13 mouse cellular contexts compared by ENCODE assay signal in the genomic region with DNA sequence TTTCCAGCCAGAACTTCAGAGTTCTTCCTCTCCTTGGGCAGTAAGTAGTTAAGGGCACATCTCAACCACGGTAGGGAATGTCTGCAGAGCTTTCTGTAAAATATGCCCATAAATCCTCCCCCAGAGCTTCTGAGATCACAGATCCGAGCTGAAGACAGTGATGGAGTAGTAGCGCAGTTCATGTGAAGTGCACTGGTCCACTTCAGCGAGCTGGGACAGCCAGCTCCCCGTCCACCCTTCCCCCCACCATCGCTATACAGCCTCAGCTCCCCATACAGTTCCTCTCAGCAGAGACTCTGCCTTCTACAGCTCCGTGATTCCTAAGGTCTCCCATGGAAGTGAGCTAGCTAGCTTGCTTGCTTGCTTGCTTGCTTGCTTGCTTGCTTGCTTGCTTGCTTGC.
A peak's percentile ranks its signal among the peaks of the same experiment; 100 is the strongest.
DNase-seq lines count a peak whose midpoint lies in the region; ATAC-seq and TF ChIP-seq lines count a peak whose summit lies in the region.
"Had no signal": no experiment of that assay in that cellular context is flagged by ENCODE, and none has a peak within 500 bp of the region (broad histone marks: within the 10 kb centered on the region; RNA-seq: fewer than 3 reads in every experiment).

No protein-coding gene starts in this region.

- no peaks in the 10 kb centered on the region for H3K9me3 ChIP-seq in embryonic facial prominence, embryonic 12.5 days
- no peaks in the 10 kb centered on the region for H3K9me3 ChIP-seq in embryonic facial prominence, embryonic 10.5 days
- no peaks in the 10 kb centered on the region for H3K9me3 ChIP-seq in kidney, embryonic 15.5 days (replicated peaks)
- no peaks in the 10 kb centered on the region for H3K9me3 ChIP-seq in intestine, postnatal 0 days (ENCODE audit: control insufficient read depth)

- H3K4me2 ChIP-seq in embryonic facial prominence, embryonic 12.5 days (replicated peaks) = no peak overlapping the region
- peak overlapping the region; percentile 33 for H3K4me2 ChIP-seq in kidney, embryonic 15.5 days
- 0 out of 2 replicates have a peak overlapping the region, but pooled peaks have one; percentile 21 for H3K4me2 ChIP-seq in intestine, postnatal 0 days (replicated peaks; ENCODE audit: low read depth)
- H3K4me2 ChIP-seq: hindbrain, embryonic 14.5 days had no signal

- no peak overlapping the region for H3K4me3 ChIP-seq in embryonic facial prominence, embryonic 12.5 days
- H3K4me3 ChIP-seq in embryonic facial prominence, embryonic 10.5 days = no peak overlapping the region
- 0 out of 2 replicates have a peak overlapping the region, but pooled peaks have one; percentile 2 for H3K4me3 ChIP-seq in kidney, embryonic 15.5 days (replicated peaks)
- no peak overlapping the region for H3K4me3 ChIP-seq in intestine, postnatal 0 days (ENCODE audit: low read depth, low read length)
- H3K4me3 ChIP-seq: myocyte had no signal

- no peak for ATAC-seq in embryonic facial prominence, embryonic 12.5 days (ENCODE audit: insufficient number of reproducible peaks, insufficient read depth, low FRiP score, low TSS enrichment)
- ATAC-seq in kidney, embryonic 15.5 days (replicated peaks; ENCODE audit: low FRiP score) = peak; percentile 94
- ATAC-seq in intestine, postnatal 0 days = no peak
- no peak for ATAC-seq in erythroid progenitor cell, adult 5-6 weeks (replicated peaks; ENCODE audit: low FRiP score, poor library complexity, severe bottlenecking)
- ATAC-seq: forebrain, embryonic 16.5 days had no signal

- no peaks in the 10 kb centered on the region for H3K36me3 ChIP-seq in embryonic facial prominence, embryonic 12.5 days
- H3K36me3 ChIP-seq in embryonic facial prominence, embryonic 10.5 days (replicated peaks) = peaks cover 10% of the 10 kb centered on the region; the same call in 1 of the 2 replicates
- H3K36me3 ChIP-seq in kidney, embryonic 15.5 days = no peaks in the 10 kb centered on the region
- no peaks in the 10 kb centered on the region for H3K36me3 ChIP-seq in intestine, postnatal 0 days (ENCODE audit: control insufficient read depth, insufficient read depth)

- peak overlapping the region; percentile 60; the same call in 1 of the 2 replicates for H3K27ac ChIP-seq in embryonic facial prominence, embryonic 12.5 days
- H3K27ac ChIP-seq in embryonic facial prominence, embryonic 10.5 days (replicated peaks) = no peak overlapping the region
- H3K27ac ChIP-seq in kidney, embryonic 15.5 days = peak overlapping the region; percentile 89
- no peak overlapping the region for H3K27ac ChIP-seq in intestine, postnatal 0 days (ENCODE audit: low read depth, low read length)
- H3K27ac ChIP-seq: hindbrain, embryonic 14.5 days had no signal

- H3K4me1 ChIP-seq in embryonic facial prominence, embryonic 12.5 days = peaks cover 9% of the 10 kb centered on the region
- peaks cover 4% of the 10 kb centered on the region; the same call in 1 of the 2 replicates for H3K4me1 ChIP-seq in embryonic facial prominence, embryonic 10.5 days
- H3K4me1 ChIP-seq in kidney, embryonic 15.5 days = peaks cover 58% of the 10 kb centered on the region
- no peaks in the 10 kb centered on the region for H3K4me1 ChIP-seq in intestine, postnatal 0 days (replicated peaks; ENCODE audit: control insufficient read depth, insufficient read depth, low read length)

- no peak for TF ChIP-seq CTCF in intestine, postnatal 0 days (IDR thresholded peaks at IDR 0.05; ENCODE audit: low read depth)

- H3K9ac ChIP-seq in embryonic facial prominence, embryonic 12.5 days = no peak overlapping the region
- no peak overlapping the region for H3K9ac ChIP-seq in kidney, embryonic 15.5 days
- no peak overlapping the region for H3K9ac ChIP-seq in intestine, postnatal 0 days (ENCODE audit: low read depth, low read length)
- H3K9ac ChIP-seq: hindbrain, embryonic 14.5 days had no signal

- H3K27me3 ChIP-seq in embryonic facial prominence, embryonic 12.5 days = no peaks in the 10 kb centered on the region
- no peaks in the 10 kb centered on the region for H3K27me3 ChIP-seq in embryonic facial prominence, embryonic 10.5 days (replicated peaks; ENCODE audit: low read depth, poor library complexity, severe bottlenecking)
- no peaks in the 10 kb centered on the region for H3K27me3 ChIP-seq in kidney, embryonic 15.5 days
- no peaks in the 10 kb centered on the region for H3K27me3 ChIP-seq in intestine, postnatal 0 days (replicated peaks; ENCODE audit: control insufficient read depth, insufficient read depth, low read length)

- WGBS in embryonic facial prominence, embryonic 12.5 days = 57% methylated on average over 7 of the region's 7 CpGs
- WGBS in embryonic facial prominence, embryonic 10.5 days = 66% methylated on average over 7 of the region's 7 CpGs
- WGBS in kidney, embryonic 15.5 days = 9% methylated on average over 7 of the region's 7 CpGs
- WGBS in intestine, postnatal 0 days = 39% methylated on average over 7 of the region's 7 CpGs

- DNase-seq in embryonic facial prominence, embryonic 10.5 days (ENCODE audit: low spot score) = no peak
- no peak for DNase-seq in kidney, postnatal 25 days
- DNase-seq in NIH3T3 (ENCODE audit: low read depth) = peak; percentile 12
- no peak for DNase-seq in cerebellum, postnatal 10 days
- DNase-seq: cerebellum, postnatal 14 days; retina, postnatal 1 day had no signal

Comparison
In these comparisons a context has a peak if more than half of its experiments do, and no peak if none do; other contexts are left out.
1. H3K27ac ChIP-seq: peak in embryonic facial prominence, embryonic 12.5 days (single experiment) and kidney, embryonic 15.5 days (single experiment); none in embryonic facial prominence, embryonic 10.5 days (single experiment) and intestine, postnatal 0 days (single experiment).